24 mouse cellular contexts compared by ENCODE assay signal in the genomic region with DNA sequence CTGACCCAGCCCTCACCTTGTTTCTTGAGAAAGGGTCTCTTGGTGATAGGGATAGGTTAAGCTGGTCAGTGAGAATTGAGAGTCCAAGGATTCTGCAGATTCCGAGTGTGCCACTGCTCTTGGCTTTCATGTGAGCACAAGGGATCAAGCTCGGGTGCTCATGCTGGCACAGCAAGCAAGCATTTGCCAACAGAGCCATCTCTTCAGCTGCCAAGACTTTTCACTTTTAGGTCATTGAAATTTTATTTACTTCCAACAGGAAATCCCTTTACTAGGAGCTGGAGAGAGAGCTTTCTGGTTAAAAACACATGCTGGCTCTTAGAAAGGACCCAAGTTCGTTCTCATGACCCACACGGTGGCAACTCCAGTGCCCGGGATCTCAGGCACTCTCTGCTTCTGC. TPM values are rescaled to one million over a fixed set of nuclear protein-coding genes. Genes with fewer than 3 reads are reported as not detected.
"Had no signal": no experiment of that assay in that cellular context is flagged by ENCODE, and none has a peak within 500 bp of the region (broad histone marks: within the 10 kb centered on the region; RNA-seq: fewer than 3 reads in every experiment).

No protein-coding gene starts in this region.

- H3K9ac ChIP-seq: lung, embryonic 15.5 days; midbrain, embryonic 13.5 days; midbrain, embryonic 15.5 days; neural tube, embryonic 12.5 days had no signal

- H3K9me3 ChIP-seq: lung, embryonic 15.5 days; megakaryocyte, embryonic 14.5 days; midbrain, embryonic 13.5 days; midbrain, embryonic 15.5 days; neural tube, embryonic 12.5 days had no signal

- H3K27me3 ChIP-seq: lung, embryonic 15.5 days; megakaryocyte, embryonic 14.5 days; midbrain, embryonic 13.5 days; midbrain, embryonic 15.5 days; neural tube, embryonic 12.5 days had no signal

- ATAC-seq: lung, postnatal 0 days; midbrain, embryonic 13.5 days; midbrain, embryonic 15.5 days had no signal

- H3K4me3 ChIP-seq: lung, embryonic 15.5 days; megakaryocyte, embryonic 14.5 days; midbrain, embryonic 13.5 days; midbrain, embryonic 15.5 days; neural tube, embryonic 12.5 days had no signal

- H3K27ac ChIP-seq: lung, embryonic 15.5 days; macrophage; midbrain, embryonic 13.5 days; midbrain, embryonic 15.5 days; neural tube, embryonic 12.5 days had no signal

- DNase-seq: lung, adult 2 months; lung, postnatal 14 days; lung, postnatal 36 days; retina, postnatal 1 day; right cerebral cortex, adult 18-20 months; right cerebral cortex, postnatal 25 days; right cerebral cortex, postnatal 4 days; spleen, adult 18-20 months; thymus, adult 18-20 months; thymus, postnatal 14 days; thymus, postnatal 36 days had no signal

- H3K4me2 ChIP-seq: lung, embryonic 15.5 days; midbrain, embryonic 11.5 days; midbrain, embryonic 13.5 days; midbrain, embryonic 15.5 days; neural tube, embryonic 12.5 days had no signal

- H3K4me1 ChIP-seq: lung, embryonic 15.5 days; midbrain, embryonic 13.5 days; midbrain, embryonic 15.5 days; neural tube, embryonic 12.5 days had no signal

RNA-seq across cellular contexts. Expression of a gene that starts 10.1 kb away (rescaled TPM):
- polyA plus RNA-seq: lung, embryonic 15.5 days; lung, postnatal 0 days; macrophage; midbrain, embryonic 11.5 days; midbrain, embryonic 13.5 days; midbrain, embryonic 15.5 days; midbrain, postnatal 0 days; neural tube, embryonic 12.5 days; neural tube, embryonic 14.5 days; stomach, embryonic 14.5 days; stomach, embryonic 16.5 days; thymus, postnatal 0 days had no signal
